Mouse (Mus musculus): ENCODE data around the gene Rpl15. TPM values are rescaled to one million over a fixed set of nuclear protein-coding genes. Genes with fewer than 3 reads are reported as not detected.
"Not testable (repeated sequence)": the region's sequence is repeated elsewhere in the genome, so short reads cannot be mapped to it uniquely, and the experiment has no call there.

Rpl15 gene
- polyA plus RNA-seq, 1 experiment from 2014 or later, result 269 TPM

- H3K27me3 ChIP-seq, result no peaks in the 10 kb centered on the region
- WGBS, result 78% methylated on average over 2 of the region's 2 CpGs
- H3K27ac ChIP-seq (replicated peaks), result no peak overlapping the region
- H3K4me3 ChIP-seq, result no peak overlapping the region
- no peaks in the 10 kb centered on the region for H3K9me3 ChIP-seq
- H3K4me1 ChIP-seq (replicated peaks), result no peaks in the 10 kb centered on the region
- H3K9ac ChIP-seq, result no peak overlapping the region
- peaks cover 6% of the 10 kb centered on the region for H3K36me3 ChIP-seq
- no peak for ATAC-seq (ENCODE audit: low FRiP score, low read depth)
- no peak overlapping the region for H3K4me2 ChIP-seq
These were observed 16.2 kb upstream of the Rpl15 start for GRCm38 (mm10) chr14:18287391-18287790.

DNA sequence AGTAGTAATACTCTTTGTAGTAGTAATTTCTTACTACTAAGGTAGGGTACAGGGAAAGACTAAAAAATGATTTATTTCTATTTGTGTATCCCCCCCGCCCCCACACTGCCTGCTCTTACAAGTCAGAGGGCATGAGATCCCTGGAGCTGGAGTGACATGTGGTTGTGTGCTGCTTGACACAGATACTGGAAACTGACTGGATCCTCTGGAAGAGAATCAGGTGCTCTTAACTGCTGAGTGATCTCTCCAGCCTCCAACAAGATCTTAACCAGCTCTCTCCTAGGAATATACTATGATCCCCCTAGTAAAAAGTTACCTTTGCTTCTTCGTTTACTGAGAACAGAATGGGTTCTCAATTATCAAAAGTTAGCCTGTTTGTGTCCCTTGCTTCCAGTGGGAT lies 15.2 kb upstream of the Rpl15 start:
- H3K27me3 ChIP-seq, result no peaks in the 10 kb centered on the region
- H3K4me3 ChIP-seq, result no peak overlapping the region
- H3K9me3 ChIP-seq, result no peaks in the 10 kb centered on the region
- WGBS, result 93% methylated on average over 2 of the region's 2 CpGs
- no peak overlapping the region for H3K4me2 ChIP-seq
- ATAC-seq (ENCODE audit: low FRiP score, low read depth), result no peak
- no peaks in the 10 kb centered on the region for H3K4me1 ChIP-seq (replicated peaks)
- peaks cover 9% of the 10 kb centered on the region for H3K36me3 ChIP-seq
- no peak overlapping the region for H3K9ac ChIP-seq
- no peak overlapping the region for H3K27ac ChIP-seq (replicated peaks)

GRCm38 (mm10) chr14:18285476-18285875 lies 14.3 kb upstream of the Rpl15 start:
- H3K9me3 ChIP-seq, result no peaks in the 10 kb centered on the region

DNA sequence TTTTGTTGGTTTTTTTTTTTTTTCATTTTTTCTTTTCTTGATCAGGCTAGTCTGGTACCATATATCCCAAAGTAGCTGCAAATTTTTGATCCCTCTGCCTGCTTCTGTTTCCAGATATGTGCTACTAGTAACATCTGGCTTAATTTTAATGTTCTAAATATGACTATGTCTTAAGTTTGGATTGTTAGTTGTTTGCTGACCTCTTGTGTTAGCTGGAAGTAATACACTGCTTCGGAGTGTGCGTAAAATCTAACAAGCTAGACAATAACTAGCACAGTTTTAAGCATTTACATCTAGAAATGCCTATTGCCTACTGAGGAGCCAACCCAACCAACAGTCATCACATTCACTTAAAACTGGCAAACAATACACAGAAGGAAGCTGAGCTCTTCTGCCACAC lies 13.4 kb upstream of the Rpl15 start:
- Histone ChIP-seq H3K9me3 (no peaks in the 10 kb centered on the region), H3K36me3 (peaks cover 14% of the 10 kb centered on the region), H3K27ac (replicated peaks) (no peak overlapping the region), H3K4me1 (replicated peaks) (no peaks in the 10 kb centered on the region), H3K4me3 (no peak overlapping the region), H3K9ac (no peak overlapping the region), H3K27me3 (no peaks in the 10 kb centered on the region), H3K4me2 (no peak overlapping the region)
- WGBS, result 82% methylated on average over 2 of the region's 2 CpGs
- no peak for ATAC-seq (ENCODE audit: low FRiP score, low read depth)

More at GRCm38 (mm10) chr14:18285476-18285875, 14.3 kb upstream of the Rpl15 start:
- no peak overlapping the region for H3K9ac ChIP-seq
- ATAC-seq (ENCODE audit: low FRiP score, low read depth), result no peak
- H3K4me3 ChIP-seq, result no peak overlapping the region
- H3K36me3 ChIP-seq, result peaks cover 9% of the 10 kb centered on the region
- no peak overlapping the region for H3K4me2 ChIP-seq
- H3K27ac ChIP-seq (replicated peaks), result no peak overlapping the region
- no peaks in the 10 kb centered on the region for H3K27me3 ChIP-seq
- H3K4me1 ChIP-seq (replicated peaks), result no peaks in the 10 kb centered on the region
- 93% methylated on average over 3 of the region's 3 CpGs for WGBS

DNA sequence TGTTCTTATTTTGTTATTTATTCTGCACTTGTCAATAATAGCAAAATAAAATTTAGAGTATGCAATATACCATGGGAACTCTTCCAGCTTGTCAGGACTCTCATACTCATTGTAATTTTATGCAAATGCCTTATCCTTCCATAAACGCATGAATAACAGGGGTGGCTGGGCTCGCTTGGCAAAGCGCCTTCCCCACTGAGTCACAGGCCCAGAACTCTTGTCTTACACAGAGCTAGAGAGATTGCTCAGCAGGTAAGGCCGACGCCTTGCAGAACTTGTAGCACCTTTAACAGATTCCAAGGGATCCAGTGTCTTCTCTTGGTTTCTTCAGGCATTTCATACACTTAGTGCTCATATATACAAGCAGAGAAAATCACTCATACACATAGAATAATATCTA lies 9.2 kb upstream of the Rpl15 start:
- H3K4me1 ChIP-seq (replicated peaks), result no peaks in the 10 kb centered on the region
- no peak overlapping the region for H3K4me2 ChIP-seq
- ATAC-seq (ENCODE audit: low FRiP score, low read depth), result no peak
- 74% methylated on average over 5 of the region's 5 CpGs for WGBS
- no peaks in the 10 kb centered on the region for H3K9me3 ChIP-seq
- no peaks in the 10 kb centered on the region for H3K27me3 ChIP-seq
- no peak overlapping the region for H3K27ac ChIP-seq (replicated peaks)
- H3K9ac ChIP-seq, result no peak overlapping the region
- no peak overlapping the region for H3K4me3 ChIP-seq
- peaks cover 39% of the 10 kb centered on the region for H3K36me3 ChIP-seq

DNA sequence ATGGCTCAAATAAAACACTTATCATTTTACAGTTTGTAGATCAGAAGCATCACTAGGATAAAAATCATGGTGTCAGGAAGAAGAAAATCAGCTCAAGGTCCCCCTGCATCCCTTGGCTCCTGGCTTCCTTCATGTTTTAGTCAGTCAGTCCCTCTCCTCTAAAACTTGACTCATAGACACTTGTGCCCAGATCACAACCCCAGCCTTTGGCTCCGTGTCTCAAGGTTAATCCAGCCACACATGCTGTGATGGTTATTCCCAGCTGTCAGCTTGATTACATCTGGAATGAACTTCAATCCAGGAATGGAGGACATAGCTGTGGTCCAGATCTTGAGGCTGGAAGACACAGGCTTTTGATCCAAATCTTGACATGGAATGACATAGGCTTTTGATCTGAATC lies 3.3 kb upstream of the Rpl15 start:
- WGBS, result 88% methylated on average over 1 of the region's 1 CpGs
- Histone ChIP-seq H3K27ac (replicated peaks) (no peak overlapping the region), H3K4me1 (replicated peaks) (peaks cover 12% of the 10 kb centered on the region)

DNA sequence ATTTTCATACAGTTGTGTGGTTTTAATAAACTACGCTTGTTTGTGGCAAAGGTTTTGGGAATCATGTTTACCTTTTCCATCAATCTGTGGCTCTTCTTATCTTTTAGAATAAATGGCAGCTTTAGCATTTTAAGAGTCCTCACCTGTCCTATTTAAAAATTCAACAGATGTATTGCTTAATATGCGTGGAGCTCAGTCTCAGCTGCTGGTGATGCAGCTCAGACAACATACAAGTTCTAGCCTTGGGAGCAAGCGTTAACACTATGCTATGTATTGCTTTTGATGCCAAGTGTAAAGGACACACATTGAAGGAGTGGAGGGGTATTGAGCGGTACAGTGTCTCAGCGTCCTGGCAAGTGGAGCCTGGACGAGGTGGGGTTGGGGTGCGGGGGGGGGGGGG lies 475 bp upstream of the Rpl15 start:
- 7% methylated on average over 7 of the region's 7 CpGs for WGBS
- H3K9ac ChIP-seq, result peak overlapping the region; percentile 73
- H3K27me3 ChIP-seq, result no peaks in the 10 kb centered on the region
- H3K27ac ChIP-seq (replicated peaks), result peak overlapping the region; percentile 88
- H3K9me3 ChIP-seq, result no peaks in the 10 kb centered on the region
- peak overlapping the region; percentile 62 for H3K4me2 ChIP-seq
- 0 out of 2 replicates have a peak, but pooled peaks have one; percentile 1 for ATAC-seq (ENCODE audit: low FRiP score, low read depth)
- H3K4me1 ChIP-seq (replicated peaks), result peaks cover 25% of the 10 kb centered on the region
- H3K36me3 ChIP-seq, result peaks cover 20% of the 10 kb centered on the region
- peak overlapping the region; percentile 93 for H3K4me3 ChIP-seq

More for the DNA sequence above, 3.3 kb upstream of the Rpl15 start:
- H3K4me3 ChIP-seq, result no peak overlapping the region
- H3K9ac ChIP-seq, result no peak overlapping the region
- no peak overlapping the region for H3K4me2 ChIP-seq
- ATAC-seq (ENCODE audit: low FRiP score, low read depth), result no peak
- H3K9me3 ChIP-seq, result no peaks in the 10 kb centered on the region
- H3K36me3 ChIP-seq, result peaks cover 25% of the 10 kb centered on the region
- no peaks in the 10 kb centered on the region for H3K27me3 ChIP-seq

DNA sequence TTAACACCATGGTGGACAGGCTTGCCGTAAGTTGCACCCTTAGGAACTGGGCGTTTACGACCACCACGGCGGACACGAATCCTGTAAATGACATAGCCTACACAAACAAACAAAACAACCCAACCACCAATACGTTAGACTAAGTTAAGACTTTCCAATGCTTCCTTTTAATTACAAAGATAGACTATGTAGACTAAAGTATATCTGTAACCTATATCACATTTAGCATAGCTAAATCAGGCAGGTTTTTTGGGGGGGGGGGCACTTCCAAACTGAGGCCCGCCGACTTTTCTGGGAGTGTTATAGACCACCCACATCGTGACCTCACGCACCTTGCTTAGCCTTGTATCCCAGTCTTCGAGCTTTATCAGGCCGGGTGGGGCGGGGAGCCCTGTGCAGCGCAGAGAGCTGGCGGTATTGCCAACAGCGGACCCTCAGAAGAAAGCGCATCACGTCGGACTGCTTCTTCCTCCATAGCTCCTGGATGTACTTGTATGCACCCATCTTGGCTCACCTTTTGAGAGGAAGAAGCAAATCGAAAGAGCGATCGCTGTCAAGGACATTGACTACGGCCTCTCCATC lies 1.2 kb downstream of the Rpl15 start:
- H3K27ac ChIP-seq (replicated peaks), result peak overlapping the region; percentile 88
- H3K4me1 ChIP-seq (replicated peaks), result peaks cover 25% of the 10 kb centered on the region
- H3K27me3 ChIP-seq, H3K9me3 ChIP-seq: not testable (repeated sequence)
- ATAC-seq (ENCODE audit: low FRiP score, low read depth), result peak; percentile 1; the same call in 1 of the 2 replicates
- peaks cover 23% of the 10 kb centered on the region for H3K36me3 ChIP-seq
- peak overlapping the region; percentile 65 for H3K4me2 ChIP-seq
- peak overlapping the region; percentile 99 for H3K9ac ChIP-seq
- H3K4me3 ChIP-seq, result peak overlapping the region; percentile 93
- under 1% methylated on average over 24 of the region's 24 CpGs for WGBS

DNA sequence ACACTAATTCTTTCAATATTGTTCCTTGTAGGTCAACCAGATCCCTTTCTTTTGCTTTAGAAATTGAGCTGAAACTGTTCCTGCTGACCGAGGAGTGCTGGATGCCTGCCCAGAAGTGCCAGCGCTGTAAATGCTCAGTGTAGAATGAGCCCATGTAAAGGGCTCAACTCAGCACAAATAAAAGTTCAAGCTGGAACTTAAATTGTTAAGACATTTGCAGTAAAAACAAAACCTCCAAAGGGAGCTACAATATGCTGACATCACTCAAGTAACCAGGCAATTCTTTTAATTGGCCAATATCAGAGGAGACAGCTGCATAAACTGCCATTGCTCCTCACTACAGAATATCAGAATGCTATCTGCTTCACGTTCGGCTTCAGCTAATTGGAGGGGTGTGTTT lies 7.8 kb downstream of the Rpl15 start:
- Histone ChIP-seq H3K27ac (replicated peaks) (no peak overlapping the region; the same call in 1 of the 2 replicates), H3K4me1 (replicated peaks) (peaks cover 12% of the 10 kb centered on the region), H3K4me3 (no peak overlapping the region), H3K9ac (no peak overlapping the region), H3K4me2 (no peak overlapping the region), H3K9me3 (no peaks in the 10 kb centered on the region), H3K27me3 (no peaks in the 10 kb centered on the region), H3K36me3 (peaks cover 37% of the 10 kb centered on the region)
- 0 out of 2 replicates have a peak, but pooled peaks have one; percentile 46 for ATAC-seq (ENCODE audit: low FRiP score, low read depth)
- 43% methylated on average over 4 of the region's 4 CpGs for WGBS

DNA sequence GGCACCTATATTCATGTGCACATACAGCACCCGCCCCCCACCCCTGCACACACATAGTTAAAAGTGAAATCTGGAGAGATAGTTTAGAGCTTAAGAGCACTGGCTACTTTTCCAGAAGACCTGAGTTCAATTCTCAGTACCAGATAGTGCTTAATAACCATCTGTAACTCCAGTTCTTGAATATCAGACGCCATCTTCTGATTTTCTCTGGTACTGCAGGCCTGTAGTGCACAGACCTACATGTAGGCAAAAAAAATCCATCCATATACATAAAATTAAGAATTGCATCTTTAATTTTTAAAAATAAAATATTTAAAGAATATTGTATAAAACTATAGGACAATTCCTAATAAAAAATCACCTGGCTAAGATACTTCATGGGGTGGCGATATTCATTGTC lies 10.0 kb downstream of the Rpl15 start:
- H3K4me2 ChIP-seq, result no peak overlapping the region
- no peak overlapping the region for H3K27ac ChIP-seq (replicated peaks)
- no peaks in the 10 kb centered on the region for H3K9me3 ChIP-seq
- H3K4me3 ChIP-seq, result no peak overlapping the region
- no peak for ATAC-seq (ENCODE audit: low FRiP score, low read depth)
- H3K27me3 ChIP-seq, result no peaks in the 10 kb centered on the region
- peaks cover 7% of the 10 kb centered on the region; the same call in 1 of the 2 replicates for H3K4me1 ChIP-seq (replicated peaks)
- no peak overlapping the region for H3K9ac ChIP-seq
- peaks cover 17% of the 10 kb centered on the region; the same call in 1 of the 2 replicates for H3K36me3 ChIP-seq
- WGBS, result 88% methylated on average over 3 of the region's 3 CpGs

- H3K4me1 ChIP-seq (replicated peaks), result peaks cover 3% of the 10 kb centered on the region; the same call in 1 of the 2 replicates
- no peak for ATAC-seq (ENCODE audit: low FRiP score, low read depth)
- H3K9ac ChIP-seq, result no peak overlapping the region
- H3K36me3 ChIP-seq, result no peaks in the 10 kb centered on the region
- no peak overlapping the region for H3K4me3 ChIP-seq
- WGBS, result 87% methylated on average over 21 of the region's 21 CpGs
- H3K9me3 ChIP-seq, result no peaks in the 10 kb centered on the region
- no peak overlapping the region for H3K27ac ChIP-seq (replicated peaks)
- no peak overlapping the region for H3K4me2 ChIP-seq
- H3K27me3 ChIP-seq, result no peaks in the 10 kb centered on the region
These were observed 28.5 kb downstream of the Rpl15 start for GRCm38 (mm10) chr14:18242638-18243130.

DNA sequence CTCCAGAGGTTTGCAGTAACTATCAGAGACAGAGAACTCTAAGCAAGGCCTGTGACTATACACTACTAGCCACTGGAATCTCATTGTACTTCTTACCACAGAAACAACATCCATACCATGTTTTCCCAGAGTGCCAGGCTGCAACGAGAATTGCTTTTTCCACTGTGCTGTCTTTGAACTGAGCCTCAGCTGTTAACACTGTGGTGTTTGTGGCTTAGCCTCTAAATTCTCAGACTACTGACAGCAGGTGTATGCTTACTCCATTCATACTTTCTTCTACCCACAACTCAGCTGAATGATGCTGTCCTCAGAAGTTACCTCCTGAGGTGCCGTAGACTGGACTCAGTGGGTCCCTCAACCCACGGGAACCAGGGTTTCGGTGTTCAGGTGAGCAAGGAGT lies 29.4 kb downstream of the Rpl15 start:
- no peak overlapping the region for H3K9ac ChIP-seq
- no peak overlapping the region for H3K4me3 ChIP-seq
- peaks cover 4% of the 10 kb centered on the region; the same call in 1 of the 2 replicates for H3K4me1 ChIP-seq (replicated peaks)
- no peaks in the 10 kb centered on the region for H3K27me3 ChIP-seq
- H3K9me3 ChIP-seq, result no peaks in the 10 kb centered on the region
- no peak overlapping the region for H3K27ac ChIP-seq (replicated peaks)
- no peak overlapping the region for H3K4me2 ChIP-seq
- no peaks in the 10 kb centered on the region for H3K36me3 ChIP-seq
- 96% methylated on average over 4 of the region's 4 CpGs for WGBS
- ATAC-seq (ENCODE audit: low FRiP score, low read depth), result no peak

DNA sequence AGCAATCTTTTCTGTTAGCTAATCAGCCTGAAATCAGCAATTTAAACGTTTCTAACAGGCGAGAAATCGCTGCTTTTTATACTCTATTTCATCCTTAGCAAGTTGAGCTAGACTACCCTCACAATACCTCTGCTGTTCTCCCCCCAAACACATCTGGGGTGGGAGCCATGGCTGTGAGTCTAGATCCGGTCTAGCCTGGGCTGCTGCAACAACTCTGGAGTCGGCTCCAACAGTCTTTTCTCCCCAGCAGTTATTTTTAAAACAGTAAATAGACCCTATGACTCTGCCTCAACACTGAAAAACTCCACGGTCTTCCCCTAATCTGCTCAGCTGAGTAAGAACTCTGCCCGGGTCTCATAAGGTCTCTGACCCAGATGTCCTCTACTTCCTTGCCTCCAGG lies 31.1 kb downstream of the Rpl15 start:
- Histone ChIP-seq H3K36me3 (no peaks in the 10 kb centered on the region), H3K27ac (replicated peaks) (no peak overlapping the region), H3K9ac (no peak overlapping the region), H3K9me3 (no peaks in the 10 kb centered on the region), H3K27me3 (no peaks in the 10 kb centered on the region), H3K4me1 (replicated peaks) (peaks cover 4% of the 10 kb centered on the region; the same call in 1 of the 2 replicates), H3K4me3 (no peak overlapping the region), H3K4me2 (no peak overlapping the region)
- ATAC-seq (ENCODE audit: low FRiP score, low read depth), result no peak
- WGBS, result 70% methylated on average over 7 of the region's 7 CpGs
